Mouse (Mus musculus): ENCODE measurements around the gene Syce2.

The Syce2 gene

DNA sequence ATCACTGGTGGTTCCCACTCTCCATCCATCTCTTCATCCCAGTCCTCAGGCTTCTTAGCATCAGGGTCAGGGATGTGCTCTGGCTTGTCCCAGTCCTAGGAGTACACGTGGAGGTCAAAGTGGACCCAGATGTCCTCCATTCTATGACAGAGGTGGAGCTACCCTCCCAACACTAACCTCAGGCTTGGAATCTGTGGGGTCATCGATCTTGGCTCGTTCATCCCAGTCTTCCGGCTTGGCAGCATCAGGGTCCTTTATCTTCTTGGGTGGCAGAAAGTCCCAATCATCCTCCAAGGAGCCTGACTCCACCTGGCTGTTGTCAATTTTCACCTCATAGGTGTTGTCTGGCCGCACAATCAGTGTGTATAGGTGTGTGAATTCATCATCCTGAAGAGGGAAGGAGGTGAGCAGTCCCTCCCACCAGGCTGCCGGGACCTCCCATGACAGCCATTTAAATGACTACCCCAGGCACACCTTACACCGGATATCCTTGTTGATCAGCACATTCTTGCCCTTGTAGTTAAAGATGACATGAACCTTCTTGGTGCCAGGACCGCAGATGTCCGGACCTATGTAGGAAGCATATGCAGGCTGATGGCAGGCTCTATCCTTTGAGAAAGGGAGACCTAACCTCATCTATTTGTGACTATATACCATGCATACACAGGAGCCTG is 27.4 kb upstream of the Syce2 start:
- DNase-seq (ENCODE audit: inconsistent ontology term): no peak

DNA sequence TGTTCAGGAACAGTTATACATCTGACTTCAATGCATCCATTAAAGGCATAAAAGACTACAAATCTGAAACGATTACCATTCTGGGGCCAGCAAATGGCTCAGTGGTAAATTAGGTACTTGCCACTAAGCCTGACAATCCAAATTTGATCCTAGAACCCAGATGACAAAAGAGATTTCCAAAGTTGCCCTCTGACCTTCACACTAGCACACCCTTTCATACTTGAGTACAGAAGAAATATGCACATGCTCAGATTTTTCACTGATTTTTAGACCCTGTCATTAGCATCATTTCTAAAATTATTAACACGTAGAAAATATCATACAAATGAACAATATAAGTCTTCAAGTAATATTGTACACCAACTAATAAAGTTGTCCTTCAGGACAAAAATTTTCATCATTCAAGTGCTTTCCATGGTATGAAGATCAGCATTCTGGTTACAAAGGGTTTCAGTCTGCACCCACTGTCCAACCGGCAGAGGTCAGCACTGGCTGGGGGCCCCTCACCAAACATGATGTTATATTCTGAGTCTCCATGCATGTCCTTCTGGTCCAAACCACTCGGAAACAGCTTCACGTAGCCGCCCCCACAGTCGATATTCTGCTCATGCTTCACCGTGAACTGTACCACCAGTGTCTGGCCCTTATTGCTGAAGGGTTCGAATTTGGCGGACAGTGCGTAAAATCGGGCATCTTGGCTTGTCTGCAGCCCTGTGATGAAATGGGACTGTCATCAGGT is 26.4 kb upstream of the Syce2 start:
- peak; percentile 53 for DNase-seq (ENCODE audit: inconsistent ontology term)

DNA sequence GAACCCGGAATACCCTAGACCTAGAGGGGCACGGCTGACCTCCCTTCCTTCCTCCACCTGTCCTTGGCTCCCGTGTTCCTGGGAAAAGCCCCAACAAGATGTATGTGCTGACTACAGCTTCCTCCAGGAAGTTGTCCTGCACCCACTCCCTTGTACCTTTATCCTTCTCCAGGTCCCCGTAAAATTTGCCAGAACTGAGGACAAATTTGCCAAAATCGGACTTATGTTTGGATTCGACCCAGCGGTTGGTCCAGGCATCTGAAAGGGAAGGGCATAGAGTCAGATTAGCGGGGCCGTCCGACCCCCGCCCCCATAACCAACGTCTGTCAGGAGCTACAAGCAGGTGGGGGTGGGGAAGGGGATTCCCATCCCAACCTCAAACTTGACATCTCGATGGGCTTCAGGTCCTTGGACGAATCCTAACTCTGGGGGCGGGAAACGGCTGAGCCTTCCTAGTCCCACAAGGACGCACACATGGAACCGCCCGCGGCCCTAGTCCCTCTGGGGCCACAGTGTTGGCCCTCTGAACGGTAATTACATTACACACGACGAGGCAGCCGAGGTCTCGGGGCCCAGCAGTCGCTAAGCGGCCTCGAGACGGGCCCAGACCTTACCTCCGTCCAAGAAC is 25.7 kb upstream of the Syce2 start:
- DNase-seq (ENCODE audit: inconsistent ontology term): no peak

DNA sequence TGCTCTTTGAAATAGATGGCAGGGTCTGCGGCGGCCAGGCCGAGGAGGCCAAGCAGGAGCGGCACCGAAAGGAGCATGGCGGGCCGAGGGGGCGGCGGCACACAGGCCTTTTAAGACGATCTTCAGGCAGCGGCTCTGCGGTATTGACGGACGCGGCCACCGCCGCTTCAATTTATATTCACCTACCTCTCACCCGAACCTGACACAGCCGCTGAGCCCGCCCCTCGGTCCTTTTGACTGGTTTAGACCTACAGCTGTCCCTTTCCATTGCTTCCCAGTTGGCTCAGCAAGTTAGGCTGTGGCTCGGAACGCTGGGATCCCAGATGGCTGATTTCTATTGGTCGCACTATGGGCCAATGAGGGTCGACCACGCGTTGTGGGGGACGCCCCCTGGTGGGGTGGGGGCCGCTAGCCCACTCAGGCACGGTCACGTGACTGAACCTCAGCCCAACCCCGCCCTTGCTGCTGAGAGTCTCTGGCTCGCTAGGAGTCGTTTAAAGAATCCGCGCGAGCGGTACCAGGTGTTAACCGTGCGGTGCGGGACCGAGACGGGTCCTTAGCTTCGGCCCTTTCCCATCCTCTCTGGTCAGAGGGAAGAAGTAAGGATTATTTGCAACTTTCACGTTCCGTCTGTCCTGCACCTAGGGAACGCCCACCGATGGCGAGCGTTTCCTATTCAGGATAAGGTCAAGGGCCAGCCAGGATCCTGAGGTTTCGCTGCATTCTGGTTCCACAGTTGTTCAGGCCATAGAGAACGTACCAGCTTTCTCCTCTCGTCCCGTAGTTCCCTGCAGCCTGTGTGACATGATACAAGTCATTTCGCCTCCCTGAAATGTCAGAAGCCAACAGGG is 25.0 kb upstream of the Syce2 start, which contains the start of gene Calr:
Gene Calr, minus strand, starts transcription at position 213 of the 851 bp plus-strand sequence.
- DNase-seq (ENCODE audit: inconsistent ontology term): peak; percentile 99

DNA sequence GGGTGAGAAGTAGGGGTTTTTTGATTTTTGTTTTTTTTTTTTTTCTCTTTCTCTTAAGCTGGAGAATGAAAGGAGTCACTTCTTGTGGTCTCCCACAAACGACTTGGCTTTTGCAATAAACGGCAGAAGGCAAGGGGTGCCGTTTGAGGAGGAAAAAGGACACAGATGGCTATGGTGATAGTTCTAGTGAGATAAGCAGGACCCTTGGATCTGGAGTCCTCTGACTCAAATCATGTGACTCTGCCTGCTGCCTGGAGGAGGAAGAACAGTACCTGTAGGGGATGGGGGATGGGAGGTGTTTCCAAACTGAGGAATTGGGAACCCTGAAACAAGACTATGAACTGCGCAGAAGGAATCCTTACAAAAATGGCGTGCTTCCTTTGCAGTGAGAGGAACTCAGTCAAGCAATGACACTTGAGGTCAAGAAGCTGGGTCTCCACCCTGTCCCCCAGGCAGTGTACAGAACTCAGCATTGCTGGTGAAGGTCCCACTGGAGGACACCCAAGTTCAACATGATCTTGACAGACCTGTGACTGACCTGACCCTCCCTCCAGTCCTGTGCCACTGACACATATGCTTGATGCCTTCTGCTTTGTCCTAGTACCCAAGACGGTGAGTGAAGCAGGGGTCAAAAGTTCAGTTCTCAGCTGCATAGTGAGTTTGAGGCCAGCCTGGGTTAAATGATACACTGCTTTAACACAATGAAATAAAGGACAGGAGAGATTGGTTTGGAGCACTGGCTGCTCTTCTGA is 24.1 kb upstream of the Syce2 start:
- DNase-seq (ENCODE audit: inconsistent ontology term): no peak

DNA sequence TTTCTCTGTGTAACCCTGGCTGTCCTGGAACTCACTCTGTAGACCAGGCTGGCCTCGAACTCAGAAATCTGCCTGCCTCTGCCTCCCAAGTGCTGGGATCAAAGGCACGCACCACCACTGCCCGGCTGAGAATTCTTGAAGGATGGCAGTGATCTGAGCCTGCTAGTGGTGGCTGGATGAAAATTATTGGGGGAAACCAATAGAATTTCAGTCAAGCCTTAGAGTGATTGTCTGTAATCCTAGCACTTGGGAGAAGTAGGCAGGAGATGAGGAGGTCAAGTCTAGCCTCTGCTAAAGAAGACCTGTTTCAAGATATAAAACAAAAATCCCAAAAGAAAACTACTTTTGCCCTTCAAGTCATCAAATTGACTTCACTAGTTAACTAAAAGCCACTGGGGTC is 15.5 kb upstream of the Syce2 start:
- no peak for DNase-seq (ENCODE audit: inconsistent ontology term)

DNA sequence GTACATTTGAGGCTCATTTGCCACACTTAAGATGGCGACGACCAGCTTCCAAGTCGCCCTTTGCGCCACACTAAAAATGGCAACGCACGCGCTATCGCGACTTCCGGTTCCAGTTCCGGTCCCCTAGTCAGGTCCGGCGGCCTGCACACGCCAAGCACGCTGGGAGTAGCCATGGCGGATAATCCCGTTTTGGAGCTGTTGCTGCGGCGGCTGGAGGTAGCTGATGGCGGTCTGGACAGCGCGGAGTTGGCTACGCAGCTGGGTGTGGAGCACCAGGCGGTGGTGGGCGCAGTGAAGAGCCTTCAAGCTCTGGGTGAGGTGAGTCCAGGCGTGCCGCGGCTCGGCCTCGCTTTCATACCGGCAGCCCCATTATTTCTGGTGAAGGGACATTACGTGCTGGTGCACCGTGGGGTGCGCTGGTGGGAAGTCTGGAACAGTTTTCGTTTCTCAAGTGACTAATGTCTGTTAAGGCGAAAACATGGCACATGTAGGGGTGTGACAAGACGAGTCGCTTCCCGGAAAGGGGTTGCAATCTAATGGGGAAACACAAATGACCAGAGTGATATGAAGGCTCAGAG is 15.0 kb upstream of the Syce2 start, which contains the start of gene Farsa:
Gene Farsa, plus strand, starts transcription at position 126 of the 578 bp plus-strand sequence.
- peak; percentile 86 for DNase-seq (ENCODE audit: inconsistent ontology term)

DNA sequence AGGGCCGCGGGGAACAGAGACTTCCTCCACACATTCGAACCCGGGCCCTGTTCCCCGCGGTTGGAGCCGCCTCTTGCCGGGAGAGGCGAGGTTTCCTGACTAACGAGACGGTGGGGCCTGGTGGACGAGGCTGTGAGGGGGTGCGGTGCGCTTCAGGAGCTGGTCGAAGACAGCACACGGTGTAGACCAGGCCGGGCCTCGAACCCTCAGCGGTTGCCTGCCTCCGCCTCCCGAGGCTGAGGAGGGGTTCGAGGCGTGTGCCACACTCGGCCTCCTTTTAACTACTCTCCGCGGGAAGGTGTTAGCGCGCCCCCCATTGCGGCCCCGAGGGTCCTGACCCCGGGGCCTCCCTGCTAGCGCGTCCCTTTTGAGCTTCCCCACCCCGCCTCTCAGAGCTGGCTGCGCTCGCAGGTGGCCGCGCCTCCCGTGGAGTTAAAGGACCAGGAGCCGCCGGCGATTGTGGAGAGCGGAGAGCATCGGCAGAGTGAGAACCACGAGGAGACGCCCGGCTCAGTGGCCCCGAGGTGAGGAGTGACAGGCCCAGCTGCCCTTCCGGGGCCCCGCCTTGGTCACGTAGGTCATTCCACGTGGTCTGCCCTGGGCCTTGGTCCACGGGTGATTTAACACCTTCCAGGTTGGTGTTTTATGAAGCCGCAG is 526 bp downstream of the Syce2 start:
- peak; percentile 10 for DNase-seq (ENCODE audit: inconsistent ontology term)

DNA sequence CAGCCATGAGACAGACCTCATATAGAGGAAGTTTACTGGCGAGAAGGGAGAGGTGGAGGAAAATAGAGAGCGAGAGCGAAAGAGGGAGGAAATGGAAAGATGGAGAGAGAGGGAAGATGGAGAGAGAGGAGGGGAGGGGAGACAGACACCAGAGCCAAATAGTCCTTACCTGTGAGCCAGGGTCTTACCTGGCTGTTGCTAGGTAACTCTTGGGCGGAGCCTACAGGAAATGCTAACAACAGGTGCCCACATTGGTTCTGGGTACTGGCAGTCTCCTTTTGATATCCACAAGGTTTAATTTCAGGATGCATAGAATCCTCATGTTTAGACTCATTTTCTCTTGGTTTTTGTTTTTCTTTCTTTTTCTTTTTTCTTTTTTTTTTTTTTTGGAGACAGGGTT is 1.1 kb downstream of the Syce2 start:
- no peak for DNase-seq (ENCODE audit: inconsistent ontology term)

DNA sequence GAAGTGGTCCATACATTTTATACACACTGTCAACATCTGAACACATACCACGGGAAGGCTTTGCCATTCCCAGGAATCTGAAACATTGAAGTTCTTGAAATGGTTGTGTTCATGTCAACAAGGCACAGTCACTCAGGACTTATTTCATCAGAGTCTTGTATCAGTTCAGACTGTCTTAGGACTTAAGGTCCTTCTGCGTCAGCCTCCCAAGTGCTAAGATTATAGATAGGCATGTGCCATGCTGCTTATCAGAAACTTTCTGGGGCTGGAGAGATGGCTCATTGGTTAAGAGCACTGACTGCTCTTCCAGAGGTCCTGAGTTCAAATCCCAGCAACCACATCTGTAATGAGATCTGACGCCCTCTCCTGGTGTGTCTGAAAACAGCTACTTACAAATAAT is 2.4 kb downstream of the Syce2 start:
- no peak for DNase-seq (ENCODE audit: inconsistent ontology term)

DNA sequence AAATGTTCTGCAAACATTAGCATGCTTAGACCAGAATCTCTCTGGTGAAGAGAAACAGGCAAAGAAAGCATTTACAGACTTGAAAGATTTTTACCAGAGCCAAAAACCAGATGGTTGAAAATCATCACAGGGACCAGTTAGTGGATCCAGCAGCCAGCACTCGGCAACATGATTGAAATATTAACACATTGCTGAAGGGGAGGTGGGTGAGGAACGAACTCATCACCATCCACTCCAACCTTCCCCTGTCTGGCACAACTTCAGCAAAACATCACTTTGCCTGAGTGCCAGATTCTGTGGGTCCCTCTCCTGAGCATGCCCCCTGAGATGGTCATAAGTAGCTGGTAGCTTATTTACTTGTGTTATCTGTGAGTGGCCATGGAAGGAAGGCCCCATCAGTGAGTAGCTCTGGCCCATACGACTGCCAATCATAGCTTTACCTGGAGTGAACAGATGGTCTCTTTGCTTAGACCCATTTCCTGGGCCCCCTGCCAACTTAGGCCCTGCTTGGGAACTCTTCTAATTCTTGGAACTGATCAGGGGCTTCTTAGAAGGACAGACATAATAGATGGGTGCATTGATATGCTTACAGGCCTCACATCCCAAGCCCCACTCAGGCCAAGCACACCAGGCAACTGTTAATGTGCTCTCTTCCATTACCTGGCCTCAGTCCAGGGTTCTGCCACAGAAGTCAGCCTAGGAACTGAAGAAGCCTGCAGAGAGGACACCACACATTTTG is 5.6 kb downstream of the Syce2 start:
- no peak for DNase-seq (ENCODE audit: inconsistent ontology term)

DNA sequence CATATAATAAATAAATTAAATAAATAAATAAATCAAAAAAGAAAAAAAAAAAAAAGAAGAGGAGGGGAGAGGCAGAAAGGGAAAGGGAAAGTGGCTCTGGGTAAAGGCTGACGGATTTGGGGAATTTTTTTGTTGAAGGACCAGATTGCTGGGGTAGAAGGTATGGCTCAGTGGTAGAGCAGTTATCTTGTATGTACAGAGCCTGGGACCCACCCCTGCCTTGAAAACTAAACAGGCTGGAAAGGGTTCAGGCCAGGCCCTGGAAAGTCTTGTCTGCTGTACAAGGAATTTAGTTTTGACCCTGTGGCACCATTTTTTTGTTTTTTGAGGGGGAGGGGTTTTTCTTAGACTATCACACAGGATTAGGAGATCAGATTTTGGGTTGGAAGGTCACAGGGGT is 7.0 kb downstream of the Syce2 start:
- DNase-seq (ENCODE audit: inconsistent ontology term): no peak

DNA sequence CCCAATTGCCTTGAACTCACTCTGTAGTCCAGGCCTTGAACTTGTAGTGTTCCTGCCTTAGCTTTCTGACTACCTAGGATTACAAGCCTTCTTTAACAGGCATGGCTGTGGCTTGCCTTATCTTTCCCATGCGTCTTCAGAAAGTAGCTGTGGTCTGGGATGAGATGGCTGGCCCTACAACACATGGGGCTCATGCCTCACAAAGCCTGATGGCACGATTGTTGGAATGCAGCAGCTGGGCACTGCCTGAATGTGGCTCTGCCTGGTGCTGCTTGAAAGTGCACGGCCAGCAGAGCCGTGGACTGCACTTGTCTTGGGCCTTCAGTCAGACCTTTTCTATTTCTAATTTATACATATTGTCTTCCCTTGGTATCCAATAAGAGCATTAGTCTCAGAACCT is 12.8 kb downstream of the Syce2 start:
- no peak for DNase-seq (ENCODE audit: inconsistent ontology term)

DNA sequence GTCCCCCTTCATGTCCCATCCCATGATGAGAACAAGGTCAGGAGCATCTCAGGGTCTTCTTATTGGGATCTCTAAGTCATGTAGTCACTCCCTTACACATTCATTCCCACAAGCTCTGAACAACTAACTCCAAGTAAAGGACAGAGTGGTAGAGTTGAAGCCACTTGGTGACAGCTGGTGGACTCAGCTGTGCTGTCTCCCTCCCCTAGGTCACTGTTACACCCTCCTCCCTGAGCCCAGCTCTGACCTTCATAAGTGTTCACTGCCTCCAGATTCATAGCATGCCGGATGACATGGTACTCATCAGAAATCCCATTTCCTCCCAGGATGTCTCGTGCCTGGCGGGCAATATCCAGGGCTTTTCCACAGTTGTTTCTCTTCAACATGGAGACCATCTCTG is 16.4 kb downstream of the Syce2 start:
- DNase-seq (ENCODE audit: inconsistent ontology term): no peak

DNA sequence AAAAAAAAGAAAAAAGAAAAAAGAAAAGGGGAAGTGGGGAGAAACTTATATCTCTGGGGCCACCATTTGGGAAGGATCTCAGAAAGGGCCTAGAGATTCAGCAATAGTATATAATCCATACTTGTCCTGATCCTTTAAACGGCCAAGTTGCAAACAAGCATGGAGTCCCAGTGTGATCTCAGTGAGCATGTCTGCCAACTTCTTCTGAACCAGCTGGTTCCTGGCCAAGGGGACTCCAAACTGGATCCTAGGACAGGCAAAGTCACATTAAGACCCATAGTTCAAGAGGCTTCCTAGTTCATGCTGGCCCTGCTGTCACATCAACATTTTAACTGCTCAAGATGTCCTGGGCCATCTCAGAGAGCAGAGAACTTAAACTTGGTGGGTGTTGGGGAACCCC is 17.2 kb downstream of the Syce2 start:
- no peak for DNase-seq (ENCODE audit: inconsistent ontology term)

DNA sequence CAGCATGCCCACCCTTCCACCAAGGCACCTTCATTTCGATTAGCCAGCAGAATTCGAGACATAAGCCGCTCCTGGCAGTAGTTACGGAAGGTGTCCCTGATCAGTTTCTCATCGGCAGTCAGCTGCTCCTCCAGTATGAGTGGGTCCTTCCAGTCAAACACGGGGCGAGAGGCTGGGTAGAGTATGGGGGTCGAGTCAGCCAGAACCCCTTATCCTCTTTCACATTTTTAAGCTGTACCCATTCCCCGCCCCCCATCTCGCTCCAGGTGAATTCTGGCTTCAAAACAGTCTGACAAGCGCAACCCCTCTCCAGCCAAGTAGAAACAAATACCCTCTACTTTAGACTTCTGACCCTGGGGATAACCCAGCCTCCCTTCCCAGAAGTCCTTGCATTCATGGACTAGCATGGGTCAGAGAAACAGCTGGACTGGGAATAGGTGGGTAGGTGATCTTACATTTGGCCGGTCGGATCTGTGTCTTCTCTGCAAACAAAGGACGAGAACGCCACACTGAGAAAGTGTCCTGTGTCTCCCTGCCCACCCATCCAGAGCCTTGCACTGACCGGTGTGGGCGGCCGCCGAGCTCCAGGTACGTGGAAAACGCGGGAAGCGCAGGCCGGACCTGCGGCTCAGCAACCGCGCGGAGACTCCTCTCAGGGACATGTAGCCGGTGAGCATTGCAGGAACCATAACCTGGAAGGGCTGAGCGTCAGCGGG is 21.2 kb downstream of the Syce2 start:
- no peak for DNase-seq (ENCODE audit: inconsistent ontology term)

DNA sequence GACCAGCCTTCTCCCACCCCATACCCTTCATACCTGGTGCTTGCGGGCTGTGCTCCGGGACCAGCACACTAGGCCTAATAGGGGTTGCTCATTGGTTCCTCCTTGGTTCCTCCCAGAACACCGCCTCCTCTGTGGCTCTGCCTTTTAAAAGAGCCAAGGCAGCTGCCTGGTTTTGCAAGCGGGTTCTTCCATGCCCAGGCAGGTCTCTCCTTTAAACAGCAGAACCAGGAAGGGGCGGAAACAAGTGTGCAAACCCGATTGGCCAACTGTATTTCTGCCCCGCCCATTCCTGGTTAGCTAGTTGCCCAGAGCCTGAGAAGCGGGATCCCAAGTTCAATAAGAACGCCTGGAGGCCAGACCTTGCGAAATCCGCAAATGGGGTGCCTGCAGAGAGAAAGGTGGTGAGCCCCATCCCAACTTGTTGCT is 21.8 kb downstream of the Syce2 start, which contains the start of gene Gcdh:
Gene Gcdh, minus strand, starts transcription at position 213 of the 426 bp plus-strand sequence.
- DNase-seq (ENCODE audit: inconsistent ontology term): peak; percentile 95

DNA sequence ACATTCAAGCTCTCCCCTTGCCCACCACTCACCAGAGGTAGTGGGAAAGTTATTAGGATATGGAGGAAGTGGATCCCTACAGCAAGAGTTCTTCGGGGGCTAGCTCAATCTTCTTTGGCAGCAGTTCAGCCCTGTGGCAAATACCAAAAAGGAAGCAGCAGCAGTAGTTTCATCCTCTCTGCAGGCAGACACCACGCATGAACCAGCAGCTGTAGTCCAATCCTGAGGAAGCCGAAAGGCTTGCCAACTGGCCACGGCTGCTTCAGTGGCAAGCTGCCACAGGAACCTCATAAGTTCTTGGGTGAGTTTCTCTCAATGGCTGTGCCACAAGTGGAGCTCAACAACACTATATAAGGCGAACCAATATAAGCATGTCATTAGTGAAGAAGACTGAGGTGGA is 24.1 kb downstream of the Syce2 start:
- DNase-seq (ENCODE audit: inconsistent ontology term): no peak

DNA sequence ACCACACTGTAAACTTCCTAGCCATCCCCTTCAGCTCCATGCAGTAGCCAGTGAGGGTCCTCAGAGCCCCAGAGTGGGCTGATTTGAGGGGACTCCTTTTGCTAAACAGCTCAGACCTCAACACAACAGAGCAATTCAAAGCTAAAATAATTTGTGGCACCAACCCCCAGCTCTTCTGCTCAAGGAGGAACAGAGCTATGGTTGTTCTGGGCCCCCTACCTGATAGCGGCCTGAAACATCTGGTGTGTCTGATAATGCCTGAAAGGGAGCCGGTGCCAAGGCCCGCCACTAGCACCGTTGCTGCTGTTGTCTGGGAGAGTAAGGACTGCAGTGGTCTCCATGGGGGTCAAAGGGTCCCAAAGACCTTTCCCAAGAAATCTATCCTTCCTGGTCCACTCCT is 29.2 kb downstream of the Syce2 start:
- no peak for DNase-seq (ENCODE audit: inconsistent ontology term)
